Mouse (Mus musculus) right cerebral cortex, postnatal 14 days (tissue): Measurements from ENCODE around the gene Pkd1.
A peak's percentile ranks its signal among the peaks of the same experiment; 100 is the strongest.

Source experiments
- DNase-seq: peaks from one replicate; pipeline ENCODE4 v3.0.0; 2022

Pkd1 gene

GRCm38 (mm10) chr17:24608874-24609273 is 59.2 kb downstream of the Pkd1 start:
- DNase-seq, result no peak

GRCm38 (mm10) chr17:24610711-24611110 is 61.1 kb downstream of the Pkd1 start:
- no peak for DNase-seq

GRCm38 (mm10) chr17:24617561-24618194 is 68.0 kb downstream of the Pkd1 start:
- no peak for DNase-seq

DNA sequence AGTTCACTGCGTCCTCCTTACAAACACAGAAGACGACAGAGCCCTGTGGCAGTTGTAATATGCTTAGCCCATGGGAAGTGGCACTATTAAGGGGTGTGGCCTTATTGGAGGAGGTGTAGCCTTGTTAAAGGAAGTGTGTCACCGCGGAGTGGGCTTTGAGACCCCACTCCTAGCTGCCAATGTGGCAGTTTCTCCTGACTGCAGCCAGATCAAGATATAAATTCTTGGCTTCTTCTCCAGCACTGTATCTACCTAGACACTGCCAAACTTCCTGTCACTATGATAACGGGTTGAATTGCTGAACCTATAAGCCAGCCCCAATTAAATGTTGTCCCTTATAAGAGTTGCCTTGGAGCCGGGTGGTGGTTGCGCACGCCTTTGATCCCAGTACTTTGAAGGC is 75.8 kb downstream of the Pkd1 start:
- DNase-seq, result no peak

DNA sequence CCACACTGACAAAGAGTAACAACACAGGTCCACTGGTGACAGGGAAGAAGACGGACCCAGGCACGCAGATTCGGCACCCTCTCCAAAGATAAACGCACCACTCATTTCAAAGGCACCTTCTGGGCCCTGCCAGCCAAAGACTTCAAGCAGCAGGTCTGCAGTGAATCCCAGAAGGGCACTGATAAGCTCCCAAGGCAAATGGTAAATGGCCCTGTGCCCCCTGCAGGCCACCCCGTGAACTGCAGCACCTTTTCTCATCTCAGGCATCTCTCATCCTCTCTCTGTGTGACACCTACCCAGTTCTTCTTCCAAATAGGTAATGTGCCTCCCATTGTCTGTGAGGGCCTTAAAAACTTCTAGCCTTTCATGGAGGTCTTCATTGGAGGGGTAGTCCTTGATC is 79.0 kb downstream of the Pkd1 start:
- peak; percentile 56 for DNase-seq

DNA sequence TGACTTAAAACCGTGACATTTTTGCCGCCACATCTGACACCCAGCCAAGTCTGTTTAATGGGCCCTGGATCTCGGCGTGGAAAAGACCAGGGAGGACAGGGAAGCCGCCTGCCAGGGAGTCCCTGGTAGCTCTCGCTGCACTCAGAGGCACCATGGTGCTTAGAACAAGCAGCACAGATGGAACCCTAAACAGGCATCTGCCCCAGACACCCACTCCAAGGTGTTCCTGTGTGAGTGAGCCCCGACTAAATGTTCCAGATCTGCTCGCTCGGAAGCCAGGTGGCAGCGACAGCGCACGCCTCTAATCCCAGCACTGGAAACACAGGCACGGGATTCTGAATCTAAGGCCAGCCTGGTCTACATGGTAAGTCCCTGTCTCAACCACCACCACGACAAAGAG is 80.4 kb downstream of the Pkd1 start:
- no peak for DNase-seq

GRCm38 (mm10) chr17:24632167-24632812 is 82.7 kb downstream of the Pkd1 start, which contains the start of the genes Tsc2 and Nthl1:
Gene Tsc2 (minus strand): TSS chr17:24632630.
Gene Nthl1 (plus strand): TSS chr17:24632680.
- peak; percentile 78 for DNase-seq

- DNase-seq, result no peak
Observed at GRCm38 (mm10) chr17:24632813-24633449, 83.3 kb downstream of the Pkd1 start.

DNA sequence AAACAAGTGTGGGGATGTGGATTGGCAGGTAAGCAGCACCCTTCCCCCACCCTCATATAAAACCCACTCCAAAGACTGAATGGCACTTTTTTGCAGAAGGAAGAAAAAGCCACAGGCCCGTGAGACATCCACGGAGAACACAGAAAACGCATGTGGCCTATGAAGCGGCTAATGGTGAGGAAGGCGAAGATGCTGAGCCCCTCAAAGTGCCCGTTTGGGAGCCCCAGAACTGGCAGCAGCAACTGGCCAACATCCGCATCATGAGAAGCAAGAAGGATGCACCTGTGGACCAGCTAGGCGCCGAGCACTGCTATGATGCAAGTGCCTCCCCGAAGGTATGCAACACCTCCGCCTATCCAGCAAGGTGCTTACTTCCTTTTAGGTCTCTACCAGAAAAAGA is 84.2 kb downstream of the Pkd1 start:
- no peak for DNase-seq

GRCm38 (mm10) chr17:24635024-24635423 is 85.4 kb downstream of the Pkd1 start:
- no peak for DNase-seq

- DNase-seq, result no peak
Observed at GRCm38 (mm10) chr17:24635694-24636093, 86.1 kb downstream of the Pkd1 start.

DNA sequence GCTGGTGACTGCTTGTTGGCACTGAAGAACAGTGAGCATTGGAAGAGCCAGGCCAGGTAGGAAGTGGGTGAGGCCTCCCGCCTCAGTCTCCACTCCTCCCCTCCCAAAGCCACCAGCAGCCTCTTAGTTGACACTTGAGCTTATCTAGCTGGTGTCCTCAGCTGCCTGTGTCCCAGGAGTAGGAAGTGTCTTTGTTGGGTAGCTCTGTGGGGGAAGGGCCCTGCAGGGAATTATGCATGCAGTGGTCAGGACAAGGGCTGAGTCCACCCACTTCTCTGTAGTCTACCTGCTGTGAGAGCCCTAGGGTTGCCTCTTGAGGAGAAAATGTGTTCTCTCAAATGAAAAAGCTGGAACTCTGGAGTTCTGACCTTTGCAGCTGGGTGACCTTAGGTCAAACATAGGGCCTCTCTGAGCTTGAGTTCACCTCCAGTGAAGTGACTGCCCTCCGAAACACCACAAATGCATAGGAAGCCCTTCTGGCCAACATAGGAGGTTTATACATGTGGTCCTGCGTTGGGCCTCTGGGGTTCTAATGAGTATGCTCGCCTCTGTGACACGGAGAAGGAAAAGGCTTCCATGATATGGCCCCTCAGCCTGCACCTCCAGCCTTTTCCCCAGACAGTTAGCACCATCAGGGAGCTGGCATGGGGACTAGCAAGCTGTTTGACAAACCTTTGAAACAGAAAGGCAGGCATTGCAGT is 87.3 kb downstream of the Pkd1 start:
- DNase-seq, result no peak

DNA sequence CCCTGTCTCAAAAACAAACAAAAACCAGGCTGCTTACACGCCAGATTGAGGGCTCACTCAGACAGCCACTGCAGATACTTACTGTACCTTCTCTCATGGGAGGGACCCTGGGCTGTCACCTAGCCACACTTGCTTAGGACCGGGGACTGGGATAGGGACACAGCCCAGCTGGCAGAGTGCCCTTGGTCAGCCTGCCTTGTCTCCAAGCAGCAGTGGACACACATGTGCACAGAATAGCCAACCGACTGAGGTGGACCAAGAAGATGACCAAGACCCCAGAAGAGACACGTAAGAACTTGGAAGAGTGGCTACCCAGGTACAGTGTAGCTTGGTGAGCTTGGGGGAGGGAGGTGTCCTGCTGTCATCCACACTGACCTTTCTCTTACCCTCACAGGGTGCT is 88.6 kb downstream of the Pkd1 start:
- DNase-seq, result no peak

GRCm38 (mm10) chr17:24638840-24639239 is 89.2 kb downstream of the Pkd1 start:
- no peak for DNase-seq

- DNase-seq, result no peak
Observed at GRCm38 (mm10) chr17:24639571-24639988, 89.9 kb downstream of the Pkd1 start.

- no peak for DNase-seq
Observed at GRCm38 (mm10) chr17:24640119-24640518, 90.5 kb downstream of the Pkd1 start.

DNA sequence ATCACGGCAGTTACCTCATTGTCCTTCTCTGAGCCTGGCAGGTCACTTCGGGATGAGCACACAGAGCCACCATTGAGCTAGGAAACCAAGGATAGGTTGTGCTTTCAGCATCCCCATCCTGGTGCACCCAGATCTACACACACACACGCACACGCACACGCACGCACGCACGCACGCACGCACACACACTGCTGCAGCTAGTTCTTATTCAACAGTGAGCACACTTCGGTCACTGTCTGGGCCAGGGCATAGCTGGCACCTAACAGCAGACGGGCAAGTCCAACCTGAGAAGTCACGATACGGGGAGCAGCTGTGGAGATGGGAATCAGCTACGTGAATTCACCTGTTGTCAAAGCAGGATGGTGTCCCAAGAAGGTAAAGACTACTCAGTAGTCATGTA is 90.9 kb downstream of the Pkd1 start:
- no peak for DNase-seq

GRCm38 (mm10) chr17:24641944-24642343 is 92.3 kb downstream of the Pkd1 start:
- no peak for DNase-seq

DNA sequence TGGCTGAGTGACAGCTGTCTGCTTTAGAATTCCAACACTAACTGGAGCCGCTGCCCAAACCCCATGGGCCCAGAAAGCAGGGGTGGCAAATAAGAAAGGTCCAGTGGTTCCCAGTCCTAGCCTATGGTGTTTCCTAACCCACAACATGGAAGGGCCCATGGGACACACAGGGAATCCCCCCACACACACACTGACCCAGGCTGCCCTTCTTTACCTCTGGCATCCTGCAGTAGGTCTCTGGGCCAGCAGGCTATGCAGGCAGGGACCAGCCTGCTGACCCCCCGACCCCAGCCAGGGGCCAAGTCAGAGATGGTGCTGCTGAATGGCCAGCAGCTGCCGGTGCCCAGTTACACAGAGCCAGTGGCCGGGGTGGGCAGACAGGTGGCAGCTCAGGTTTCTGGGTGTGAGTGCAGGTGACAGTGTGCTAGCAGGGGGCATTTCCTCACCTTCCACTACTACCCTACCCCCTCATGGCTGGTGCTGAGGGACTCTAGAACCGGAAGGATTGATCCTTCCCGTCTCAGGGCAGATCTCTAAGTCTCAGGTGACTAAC is 93.2 kb downstream of the Pkd1 start:
- no peak for DNase-seq

- no peak for DNase-seq
Observed at GRCm38 (mm10) chr17:24644030-24644715, 94.5 kb downstream of the Pkd1 start.

GRCm38 (mm10) chr17:24644875-24645721 is 95.5 kb downstream of the Pkd1 start:
- no peak for DNase-seq

- no peak for DNase-seq
Observed at GRCm38 (mm10) chr17:24645916-24646315, 96.3 kb downstream of the Pkd1 start.
